Mouse (Mus musculus) lung, postnatal 0 days (tissue): Measurements from ENCODE around the gene Lcn5.

Source experiments
- CTCF ChIP-seq: IDR thresholded peaks from 2 replicates; pipeline ENCODE4 v1.5.1; 2016; ENCODE audit warnings: antibody characterized with exemption, mild to moderate bottlenecking
- EP300 ChIP-seq: IDR thresholded peaks from 2 replicates; pipeline ENCODE4 v1.6.1; 2016; ENCODE audit warnings: antibody characterized with exemption, mild to moderate bottlenecking, control low read depth

GRCm38 (mm10) chr2:25698696-25699095 lies 40.9 kb downstream of the Lcn5 start:
- TF ChIP-seq CTCF (no peak), EP300 (no peak)
